Mouse (Mus musculus): ENCODE measurements around the gene Dennd1b.
A peak's percentile ranks its signal among the peaks of the same experiment; 100 is the strongest.

The Dennd1b gene

GRCm38 (mm10) chr1:138963161-138963867 lies at the start of gene Dennd1b:
Dennd1b (plus strand) TSS chr1:138963435.
- DNase-seq (ENCODE audit: low spot score in 2 of 2) = peak; percentile 61 to 74

- DNase-seq (ENCODE audit: low spot score in 2 of 2) = no peak
These were observed 47.6 kb upstream of the Dennd1b start for GRCm38 (mm10) chr1:138915596-138915995.

GRCm38 (mm10) chr1:138919601-138920000 lies 43.6 kb upstream of the Dennd1b start:
- no peak for DNase-seq (ENCODE audit: low spot score in 2 of 2)

- DNase-seq (ENCODE audit: low spot score in 2 of 2) = no peak
These were observed 43.2 kb upstream of the Dennd1b start for GRCm38 (mm10) chr1:138920082-138920481.

- DNase-seq (ENCODE audit: low spot score in 2 of 2) = no peak
These were observed 42.4 kb upstream of the Dennd1b start for GRCm38 (mm10) chr1:138920799-138921198.

GRCm38 (mm10) chr1:138922886-138923285 lies 40.3 kb upstream of the Dennd1b start:
- DNase-seq (ENCODE audit: low spot score in 2 of 2) = no peak

- DNase-seq (ENCODE audit: low spot score in 2 of 2) = no peak
These were observed 39.0 kb upstream of the Dennd1b start for GRCm38 (mm10) chr1:138924282-138924681.

- DNase-seq (ENCODE audit: low spot score in 2 of 2) = peak; percentile 89 to 90
These were observed 34.4 kb upstream of the Dennd1b start for GRCm38 (mm10) chr1:138928671-138929483.

- no peak for DNase-seq (ENCODE audit: low spot score in 2 of 2)
These were observed 33.2 kb upstream of the Dennd1b start for GRCm38 (mm10) chr1:138929985-138930384.

GRCm38 (mm10) chr1:138930856-138931255 lies 32.4 kb upstream of the Dennd1b start:
- DNase-seq (ENCODE audit: low spot score in 2 of 2) = no peak

- no peak for DNase-seq (ENCODE audit: low spot score in 2 of 2)
These were observed 27.1 kb upstream of the Dennd1b start for GRCm38 (mm10) chr1:138936169-138936568.

GRCm38 (mm10) chr1:138937686-138938370 lies 25.4 kb upstream of the Dennd1b start:
- DNase-seq (ENCODE audit: low spot score in 2 of 2) = no peak

- no peak for DNase-seq (ENCODE audit: low spot score in 2 of 2)
These were observed 23.6 kb upstream of the Dennd1b start for GRCm38 (mm10) chr1:138939579-138940139.

- DNase-seq (ENCODE audit: low spot score in 2 of 2) = no peak
These were observed 22.8 kb upstream of the Dennd1b start for GRCm38 (mm10) chr1:138940407-138940806.

GRCm38 (mm10) chr1:138952173-138952572 lies 11.1 kb upstream of the Dennd1b start:
- DNase-seq (ENCODE audit: low spot score in 2 of 2) = no peak

GRCm38 (mm10) chr1:138954978-138955377 lies 8.3 kb upstream of the Dennd1b start:
- DNase-seq (ENCODE audit: low spot score in 2 of 2) = no peak

GRCm38 (mm10) chr1:138955455-138955854 lies 7.8 kb upstream of the Dennd1b start:
- DNase-seq (ENCODE audit: low spot score in 2 of 2) = no peak

GRCm38 (mm10) chr1:138956511-138956910 lies 6.7 kb upstream of the Dennd1b start:
- no peak for DNase-seq (ENCODE audit: low spot score in 2 of 2)

- DNase-seq (ENCODE audit: low spot score in 2 of 2) = no peak
These were observed 6.1 kb upstream of the Dennd1b start for GRCm38 (mm10) chr1:138957111-138957510.

- no peak for DNase-seq (ENCODE audit: low spot score in 2 of 2)
These were observed 4.4 kb upstream of the Dennd1b start for GRCm38 (mm10) chr1:138958863-138959262.

- no peak for DNase-seq (ENCODE audit: low spot score in 2 of 2)
These were observed 3.2 kb upstream of the Dennd1b start for GRCm38 (mm10) chr1:138959903-138960483.
